Mouse (Mus musculus) forebrain, embryonic 15.5 days (tissue): ENCODE measurements around the gene Fam118a. TPM values are rescaled to one million over a fixed set of nuclear protein-coding genes. Genes with fewer than 3 reads are reported as not detected.
"Not testable (repeated sequence)": the region's sequence is repeated elsewhere in the genome, so short reads cannot be mapped to it uniquely, and the experiment has no call there.

Source experiments
- ATAC-seq: fragments of 200-750 bp; cut with Nextera tagmentation; replicated peaks from 2 replicates; pipeline ENCODE4 v1.8.0; 2017; ENCODE audit warnings: mild to moderate bottlenecking, moderate TSS enrichment, moderate library complexity
- H3K27ac ChIP-seq: fragments of 300-500 bp; sonication (generic); replicated peaks from 2 replicates; pipeline ENCODE4 v1.5.1; 2015; ENCODE audit warnings: mild to moderate bottlenecking, inconsistent platforms
- H3K27me3 ChIP-seq: fragments of 300-500 bp; sonication (generic); 2 replicates; pipeline ENCODE4 v1.6.1; 2015; ENCODE audit warnings: inconsistent platforms
- H3K36me3 ChIP-seq: fragments of 300-500 bp; sonication (generic); 2 replicates; pipeline ENCODE4 v1.6.1; 2015; ENCODE audit warnings: mild to moderate bottlenecking, inconsistent platforms
- H3K4me1 ChIP-seq: fragments of 300-500 bp; sonication (generic); 2 replicates; pipeline ENCODE4 v1.6.1; 2015; ENCODE audit warnings: inconsistent platforms
- H3K4me2 ChIP-seq: fragments of 300-500 bp; sonication (generic); replicated peaks from 2 replicates; pipeline ENCODE4 v1.6.1; 2015; ENCODE audit warnings: mild to moderate bottlenecking, inconsistent platforms
- H3K4me3 ChIP-seq: fragments of 300-500 bp; sonication (generic); 2 replicates; pipeline ENCODE4 v1.5.1; 2015; ENCODE audit warnings: mild to moderate bottlenecking, inconsistent platforms
- H3K9ac ChIP-seq: fragments of 300-500 bp; sonication (generic); replicated peaks from 2 replicates; pipeline ENCODE4 v1.6.1; 2015; ENCODE audit warnings: mild to moderate bottlenecking, inconsistent platforms
- H3K9me3 ChIP-seq: fragments of 300-500 bp; sonication (generic); 2 replicates; pipeline ENCODE4 v1.6.1; 2016; ENCODE audit warnings: inconsistent platforms
- WGBS: fragments of 180-500 bp; shearing (Covaris S2); methylation state at CpG from one replicate; pipeline ENCODE4 v1.1.7; 2015; ENCODE audit warnings: mixed read lengths; 5-methylcytosine and 5-hydroxymethylcytosine counted together
- polyA plus RNA-seq: library from polyadenylated mRNA; unstranded; fragments of >200 nt; fragmentation: Nextera tagmentation; extraction: Ambion mirVana; gene quantifications from 2 replicates; pipeline ENCODE4 v1.2.1, GENCODE M21; 2015

Fam118a gene
- polyA plus RNA-seq, 1 experiment from 2014 or later: 32.4 TPM

DNA sequence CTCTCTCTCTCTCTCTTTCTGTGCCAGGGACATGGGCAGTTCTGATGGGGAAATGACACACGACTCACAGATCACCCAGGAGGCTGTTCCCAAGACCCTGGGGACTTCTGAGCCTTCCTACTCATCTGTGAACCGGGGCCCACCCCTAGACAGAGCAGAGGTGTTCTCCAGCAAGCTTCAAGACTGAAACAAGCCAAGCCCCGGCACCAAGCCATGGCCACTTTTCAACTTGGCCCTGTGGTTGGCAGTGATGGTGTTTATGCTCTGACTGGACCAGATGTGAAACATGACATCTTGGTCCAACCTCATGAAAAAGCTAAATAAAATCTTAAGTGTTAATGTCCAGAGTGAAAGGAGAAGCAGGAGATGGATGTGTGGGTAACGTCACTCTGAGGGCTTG is 6.5 kb upstream of the Fam118a start:
- H3K4me3 ChIP-seq: no peak overlapping the region
- no peak overlapping the region for H3K27ac ChIP-seq
- no peak overlapping the region for H3K4me2 ChIP-seq
- no peaks in the 10 kb centered on the region for H3K36me3 ChIP-seq
- no peak for ATAC-seq
- 75% methylated on average over 4 of the region's 4 CpGs for WGBS
- H3K27me3 ChIP-seq: no peaks in the 10 kb centered on the region
- H3K9me3 ChIP-seq: no peaks in the 10 kb centered on the region
- H3K9ac ChIP-seq: no peak overlapping the region
- H3K4me1 ChIP-seq: 0 out of 2 replicates have a peak, but pooled peaks cover under 1% of the 10 kb centered on the region

DNA sequence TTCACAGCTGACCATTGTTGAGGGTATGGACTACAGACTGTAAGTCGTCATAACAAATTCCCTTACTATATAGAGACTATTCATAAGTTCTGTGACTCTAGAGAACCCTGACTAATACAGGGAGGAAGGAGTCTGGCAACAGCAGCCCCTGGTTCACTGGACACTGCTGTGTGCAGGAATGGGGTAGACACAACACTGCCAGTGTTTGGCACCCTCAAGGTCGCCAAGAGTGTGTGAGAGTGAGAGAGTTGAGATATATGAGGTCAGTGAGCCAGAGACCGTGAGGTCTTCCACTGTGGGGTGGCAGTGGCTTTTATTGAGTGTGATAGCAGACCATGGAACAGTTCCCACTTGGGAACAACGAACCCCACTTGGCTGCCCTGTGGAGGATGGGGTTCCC is 2.6 kb upstream of the Fam118a start:
- WGBS: 84% methylated on average over 4 of the region's 4 CpGs
- no peak overlapping the region for H3K4me3 ChIP-seq
- H3K4me2 ChIP-seq: no peak overlapping the region
- H3K27me3 ChIP-seq: no peaks in the 10 kb centered on the region
- H3K36me3 ChIP-seq: no peaks in the 10 kb centered on the region
- H3K9ac ChIP-seq: no peak overlapping the region
- no peak overlapping the region for H3K27ac ChIP-seq
- H3K4me1 ChIP-seq: no peaks in the 10 kb centered on the region
- H3K9me3 ChIP-seq: no peaks in the 10 kb centered on the region
- ATAC-seq: no peak

DNA sequence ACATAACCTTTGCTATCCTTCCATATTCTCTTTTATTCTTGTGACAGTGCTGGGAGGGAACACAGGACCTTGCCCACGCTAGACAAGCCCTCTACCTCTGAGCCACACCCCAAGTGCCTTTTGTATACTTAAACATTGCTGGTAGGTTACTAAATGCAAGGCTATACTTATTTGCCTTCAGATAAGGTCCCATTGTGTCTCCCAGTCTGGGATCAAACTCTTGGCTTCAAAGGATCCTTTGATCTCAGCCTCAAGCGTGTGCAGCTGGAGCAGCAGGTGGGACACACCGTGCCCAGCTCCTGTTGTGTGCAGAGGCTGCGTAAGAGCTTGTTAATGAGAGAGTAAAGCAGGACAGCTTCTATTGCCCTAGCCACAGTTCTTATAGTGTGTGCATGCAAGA is 1.0 kb upstream of the Fam118a start:
- H3K27ac ChIP-seq: no peak overlapping the region
- no peaks in the 10 kb centered on the region for H3K4me1 ChIP-seq
- no peak overlapping the region for H3K9ac ChIP-seq
- no peak for ATAC-seq
- H3K4me2 ChIP-seq: no peak overlapping the region
- no peak overlapping the region for H3K4me3 ChIP-seq
- WGBS: 25% methylated on average over 4 of the region's 4 CpGs
- no peaks in the 10 kb centered on the region for H3K36me3 ChIP-seq
- no peaks in the 10 kb centered on the region for H3K27me3 ChIP-seq
- no peaks in the 10 kb centered on the region for H3K9me3 ChIP-seq

DNA sequence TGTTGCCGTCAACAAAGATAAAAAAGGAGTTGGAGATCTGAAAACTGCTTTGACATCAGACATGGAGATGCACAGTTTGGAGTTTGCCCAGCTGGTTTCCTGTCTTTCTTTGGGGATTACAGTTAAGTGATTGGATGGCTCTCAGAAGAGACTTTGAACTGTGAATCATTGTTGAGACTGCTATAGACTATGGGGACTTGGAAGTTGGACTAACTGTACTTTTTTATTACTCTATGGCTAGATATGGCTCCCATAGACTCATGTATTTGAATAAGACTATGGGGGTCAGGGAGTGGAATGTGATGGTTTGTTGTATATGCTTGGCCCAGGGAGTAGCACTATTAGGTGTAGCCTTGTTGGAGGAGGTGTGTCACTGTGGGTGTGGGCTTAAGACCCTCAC is 1.9 kb downstream of the Fam118a start:
- H3K36me3 ChIP-seq, ATAC-seq, H3K4me1 ChIP-seq, H3K27ac ChIP-seq, H3K9ac ChIP-seq, H3K4me2 ChIP-seq, H3K4me3 ChIP-seq, H3K27me3 ChIP-seq, H3K9me3 ChIP-seq: not testable (repeated sequence)
- WGBS: 81% methylated on average over 1 of the region's 1 CpGs

DNA sequence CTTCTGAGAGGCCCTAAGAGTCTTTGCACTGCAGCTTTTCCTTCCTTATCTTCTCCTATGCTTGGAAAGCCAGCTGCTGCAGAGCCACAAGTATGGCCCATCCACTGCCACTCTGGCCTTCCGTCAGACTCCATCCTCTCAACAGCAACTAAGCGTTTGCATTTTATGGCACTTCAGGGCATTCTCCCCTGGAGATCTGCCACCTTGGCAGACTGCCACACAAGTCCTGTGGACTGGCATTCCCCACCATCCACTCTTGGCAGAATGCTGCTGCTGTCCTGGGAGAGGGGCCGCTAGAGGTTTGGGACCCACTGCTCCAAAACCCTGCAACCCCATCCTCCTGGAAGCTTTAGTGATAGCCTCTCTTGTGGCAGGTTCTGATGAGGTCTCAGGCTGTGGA is 3.1 kb downstream of the Fam118a start:
- no peak overlapping the region for H3K4me2 ChIP-seq
- H3K4me3 ChIP-seq: no peak overlapping the region
- no peak overlapping the region for H3K27ac ChIP-seq
- 36% methylated on average over 3 of the region's 3 CpGs for WGBS
- no peak for ATAC-seq
- peaks cover 6% of the 10 kb centered on the region for H3K4me1 ChIP-seq
- H3K9me3 ChIP-seq: no peaks in the 10 kb centered on the region
- H3K36me3 ChIP-seq: no peaks in the 10 kb centered on the region
- 0 out of 2 replicates have a peak, but pooled peaks cover 5% of the 10 kb centered on the region for H3K27me3 ChIP-seq
- H3K9ac ChIP-seq: no peak overlapping the region

DNA sequence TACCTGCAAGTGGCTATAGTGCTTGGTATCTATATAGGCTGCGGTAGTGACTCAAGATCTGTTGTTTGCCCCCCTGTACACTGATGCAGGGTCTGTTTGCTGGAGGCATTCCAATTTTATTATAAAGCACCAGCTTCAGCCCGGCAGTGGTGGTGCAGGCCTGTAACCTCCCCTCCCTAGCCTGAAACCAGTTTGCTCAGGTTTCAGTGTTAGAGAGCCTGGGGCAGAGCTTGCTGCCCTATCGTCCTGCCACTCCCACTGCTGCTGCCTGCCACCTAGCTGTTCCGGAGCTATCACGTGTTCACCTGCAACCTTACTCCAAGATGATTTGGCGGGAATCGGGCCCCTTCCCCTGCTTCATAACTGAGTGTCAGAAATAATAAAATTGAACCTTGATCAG is 5.2 kb downstream of the Fam118a start:
- H3K4me1 ChIP-seq: peaks cover 23% of the 10 kb centered on the region

DNA sequence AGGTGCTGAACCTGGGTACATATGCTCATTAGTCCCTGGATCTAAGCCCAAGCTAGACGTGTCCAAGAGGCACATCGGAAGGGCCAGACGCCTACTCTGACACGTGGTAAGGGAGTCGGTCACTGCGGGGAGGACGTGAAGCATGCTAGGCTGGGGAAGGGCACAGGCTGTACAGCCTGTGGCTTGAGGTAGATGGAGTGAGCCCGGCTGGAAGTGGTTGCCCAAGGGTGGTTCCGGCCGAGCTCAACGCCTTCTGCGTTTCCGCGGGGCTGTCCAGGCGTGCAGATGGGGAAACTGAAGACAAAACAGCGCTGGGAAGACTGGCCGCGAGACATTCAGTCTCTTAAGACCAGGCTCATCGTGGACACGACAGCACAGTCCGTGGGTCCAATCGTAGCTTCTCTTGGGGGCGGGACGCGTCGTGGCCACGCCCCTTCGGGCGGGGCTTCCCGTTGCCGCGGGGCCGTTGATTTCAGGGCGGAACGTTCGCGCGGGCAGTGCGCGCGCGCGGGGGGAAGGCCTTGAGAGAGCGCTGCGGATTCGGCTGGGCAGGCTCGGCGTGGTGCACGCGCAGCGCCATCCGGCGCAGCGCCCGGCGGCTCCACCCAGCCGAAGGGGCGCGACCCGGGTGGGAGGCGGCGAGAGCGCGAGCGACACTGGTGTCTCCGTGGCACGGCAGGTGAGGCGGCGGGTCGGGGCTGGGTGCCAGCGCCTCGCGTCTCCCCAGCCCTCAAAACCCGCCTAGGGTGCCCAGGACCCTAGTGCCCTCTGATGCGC is 8.0 kb downstream of the Fam118a start:
- H3K4me1 ChIP-seq: peaks cover 36% of the 10 kb centered on the region
- H3K9me3 ChIP-seq: no peaks in the 10 kb centered on the region
- peak overlapping the region; percentile 89 for H3K4me3 ChIP-seq
- peak overlapping the region; percentile 78 for H3K27ac ChIP-seq
- H3K36me3 ChIP-seq: no peaks in the 10 kb centered on the region
- H3K27me3 ChIP-seq: 0 out of 2 replicates have a peak, but pooled peaks cover 5% of the 10 kb centered on the region
- H3K9ac ChIP-seq: peak overlapping the region; percentile 91
- peak; percentile 96 for ATAC-seq
- peak overlapping the region; percentile 89 for H3K4me2 ChIP-seq
- WGBS: under 1% methylated on average over 50 of the region's 75 CpGs

More for the DNA sequence above, 5.2 kb downstream of the Fam118a start:
- H3K4me2 ChIP-seq, H3K27me3 ChIP-seq, H3K9ac ChIP-seq, H3K27ac ChIP-seq, H3K36me3 ChIP-seq, H3K4me3 ChIP-seq, H3K9me3 ChIP-seq, ATAC-seq: not testable (repeated sequence)
- WGBS: 49% methylated on average over 7 of the region's 7 CpGs

DNA sequence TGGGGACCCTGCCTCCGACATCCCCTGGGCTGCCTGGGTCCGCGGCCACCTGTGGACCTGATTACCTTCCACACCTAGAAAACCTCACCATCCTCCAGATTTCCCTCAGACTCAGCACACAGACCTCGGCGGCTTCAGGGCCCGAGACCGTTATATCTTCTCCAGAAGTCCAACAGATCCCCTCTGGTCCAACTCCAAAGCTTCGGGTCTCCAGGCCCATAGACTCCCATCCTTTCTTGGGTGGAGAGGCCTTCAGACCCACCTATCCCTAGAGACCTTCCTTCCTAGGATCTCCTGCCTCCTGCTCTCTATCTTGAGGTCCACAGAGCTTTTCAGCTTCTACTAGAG is 8.6 kb downstream of the Fam118a start:
- 9% methylated on average over 8 of the region's 8 CpGs for WGBS
- peak; percentile 3; the same call in 1 of the 2 replicates for ATAC-seq
- Histone ChIP-seq H3K9ac (peak overlapping the region; percentile 91), H3K9me3 (no peaks in the 10 kb centered on the region), H3K4me1 (peaks cover 42% of the 10 kb centered on the region), H3K27ac (peak overlapping the region; percentile 42; the same call in 1 of the 2 replicates), H3K4me2 (peak overlapping the region; percentile 89), H3K4me3 (peak overlapping the region; percentile 89), H3K36me3 (no peaks in the 10 kb centered on the region), H3K27me3 (0 out of 2 replicates have a peak, but pooled peaks cover 5% of the 10 kb centered on the region)

DNA sequence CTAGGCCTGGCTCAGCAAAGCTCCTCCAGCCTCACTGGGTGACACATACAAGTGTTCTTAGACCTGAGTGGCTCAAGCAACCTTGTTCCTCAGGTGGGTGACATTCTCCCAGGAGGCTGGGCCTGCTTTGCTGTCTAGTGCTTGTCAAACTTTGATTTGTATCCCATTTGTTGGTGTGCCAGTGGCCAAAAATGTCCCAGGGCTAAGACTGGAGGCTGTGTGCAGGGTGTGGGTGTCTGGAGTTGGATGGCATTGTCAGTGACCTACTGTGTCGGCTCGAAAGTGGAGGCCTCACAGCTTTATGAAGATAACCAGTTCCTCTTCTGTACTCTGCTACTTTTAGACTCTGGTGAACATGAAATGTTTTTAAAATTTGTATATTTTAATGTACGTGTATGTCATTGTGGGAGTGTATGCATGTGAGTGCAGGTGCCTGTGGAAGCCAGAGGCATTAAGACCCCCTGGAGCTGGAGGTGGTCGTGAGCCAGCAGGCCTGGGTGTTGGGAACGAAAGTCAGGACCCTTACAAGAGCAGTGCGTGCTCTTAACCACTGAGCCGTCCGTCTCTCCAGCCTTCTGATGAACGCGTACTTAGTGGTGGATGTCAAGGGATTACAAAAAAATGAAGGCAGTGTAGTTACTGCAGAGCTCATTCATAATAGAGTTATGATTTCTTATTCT is 12.9 kb downstream of the Fam118a start:
- 67% methylated on average over 10 of the region's 10 CpGs for WGBS
- Histone ChIP-seq H3K27me3 (no peaks in the 10 kb centered on the region), H3K4me1 (peaks cover 51% of the 10 kb centered on the region), H3K9ac (no peak overlapping the region), H3K27ac (peak overlapping the region; percentile 82), H3K36me3 (peaks cover 6% of the 10 kb centered on the region; the same call in 1 of the 2 replicates), H3K9me3 (no peaks in the 10 kb centered on the region), H3K4me3 (no peak overlapping the region), H3K4me2 (0 out of 2 replicates have a peak overlapping the region, but pooled peaks have one; percentile 4)
- no peak for ATAC-seq

DNA sequence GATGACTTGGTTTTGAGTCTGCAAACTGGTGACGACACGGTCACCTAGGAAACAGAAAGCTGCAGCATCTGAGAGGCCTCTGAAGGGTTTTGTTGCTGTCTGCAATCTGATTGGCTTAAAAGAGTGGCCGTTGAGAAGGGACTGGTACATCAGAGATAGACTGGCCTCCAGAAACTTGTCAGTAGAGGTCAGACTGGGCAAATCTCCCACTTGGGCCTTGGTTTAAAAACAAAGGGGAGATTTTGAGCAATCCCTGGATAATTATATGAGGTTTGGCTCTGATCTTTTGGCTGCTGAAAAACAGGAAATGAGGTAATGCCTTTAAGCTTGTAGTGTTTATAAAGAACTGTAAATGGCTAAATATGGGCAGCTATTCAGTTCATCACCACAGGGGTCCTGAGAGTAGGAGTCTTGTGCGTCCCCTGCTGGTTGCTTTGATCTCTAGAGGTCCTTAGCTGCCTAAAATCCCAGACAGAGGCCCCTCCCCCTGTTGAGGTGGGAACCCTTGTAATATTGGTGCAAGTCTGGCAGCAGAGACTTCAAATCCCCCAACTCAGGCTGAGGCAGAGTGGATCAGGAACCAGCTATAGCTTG is 13.7 kb downstream of the Fam118a start:
- H3K27me3 ChIP-seq: no peaks in the 10 kb centered on the region
- H3K4me3 ChIP-seq: no peak overlapping the region
- 0 out of 2 replicates have a peak overlapping the region, but pooled peaks have one; percentile 6 for H3K9ac ChIP-seq
- peaks cover 9% of the 10 kb centered on the region; the same call in 1 of the 2 replicates for H3K36me3 ChIP-seq
- peak overlapping the region; percentile 82 for H3K27ac ChIP-seq
- peak; percentile 81 for ATAC-seq
- H3K4me2 ChIP-seq: peak overlapping the region; percentile 4; the same call in 1 of the 2 replicates
- H3K4me1 ChIP-seq: peaks cover 47% of the 10 kb centered on the region
- WGBS: 3% methylated on average over 4 of the region's 4 CpGs
- H3K9me3 ChIP-seq: no peaks in the 10 kb centered on the region

DNA sequence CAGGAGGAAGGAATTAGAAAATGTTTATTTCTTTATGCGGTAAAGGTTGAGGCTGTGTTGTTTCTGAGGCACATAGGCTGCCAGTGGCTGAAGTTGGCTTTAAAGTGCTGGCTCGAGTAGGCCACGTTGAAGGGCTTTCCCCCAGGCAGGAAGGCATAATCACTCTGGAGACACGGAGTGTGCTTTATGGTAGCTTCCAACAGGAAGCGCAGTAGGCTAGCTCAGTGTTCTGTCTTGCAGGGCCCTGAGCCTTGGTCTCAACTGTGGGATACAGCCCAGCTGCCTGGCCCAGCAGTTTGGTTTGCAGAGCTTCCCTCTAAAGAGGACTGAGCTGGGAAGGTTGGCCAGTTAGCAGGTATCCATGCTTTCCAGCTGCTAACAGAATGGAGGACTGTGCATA is 14.4 kb downstream of the Fam118a start:
- Histone ChIP-seq H3K27me3 (no peaks in the 10 kb centered on the region), H3K4me2 (no peak overlapping the region), H3K9ac (0 out of 2 replicates have a peak overlapping the region, but pooled peaks have one; percentile 6), H3K4me3 (no peak overlapping the region), H3K9me3 (no peaks in the 10 kb centered on the region), H3K36me3 (peaks cover 10% of the 10 kb centered on the region; the same call in 1 of the 2 replicates), H3K27ac (peak overlapping the region; percentile 82), H3K4me1 (peaks cover 41% of the 10 kb centered on the region)
- WGBS: 52% methylated on average over 5 of the region's 5 CpGs
- ATAC-seq: no peak

DNA sequence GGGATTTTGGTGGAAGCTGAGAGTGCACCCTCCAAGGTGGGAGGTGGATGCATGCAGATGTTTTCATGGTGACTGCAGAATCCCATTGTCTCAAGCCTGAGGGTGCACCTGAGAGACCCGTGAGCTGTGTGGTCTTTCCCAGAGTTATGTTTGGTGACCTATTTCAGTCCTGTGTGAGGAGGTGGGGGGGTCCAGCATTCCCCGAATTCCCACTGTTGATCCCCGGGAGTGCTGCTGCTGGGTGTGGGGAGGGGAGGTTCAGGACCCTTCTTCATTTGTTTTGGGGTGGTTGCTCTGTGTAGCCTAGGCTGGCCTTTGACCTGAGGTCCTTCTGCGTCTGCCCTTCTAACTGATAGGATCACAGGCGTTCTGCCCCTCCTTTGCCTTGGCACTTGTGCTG is 15.0 kb downstream of the Fam118a start:
- WGBS: 89% methylated on average over 5 of the region's 5 CpGs
- Histone ChIP-seq H3K9me3 (no peaks in the 10 kb centered on the region), H3K36me3 (peaks cover 16% of the 10 kb centered on the region), H3K4me1 (peaks cover 34% of the 10 kb centered on the region), H3K4me2 (no peak overlapping the region), H3K4me3 (no peak overlapping the region), H3K27me3 (no peaks in the 10 kb centered on the region), H3K9ac (no peak overlapping the region), H3K27ac (no peak overlapping the region)
- ATAC-seq: no peak
